Mouse (Mus musculus): ENCODE measurements around the gene Cpn2. TPM values are rescaled to one million over a fixed set of nuclear protein-coding genes. Genes with fewer than 3 reads are reported as not detected.
A peak's percentile ranks its signal among the peaks of the same experiment; 100 is the strongest.

Gene Cpn2
- total and polyA plus RNA-seq, 3 experiments: not detected

DNA sequence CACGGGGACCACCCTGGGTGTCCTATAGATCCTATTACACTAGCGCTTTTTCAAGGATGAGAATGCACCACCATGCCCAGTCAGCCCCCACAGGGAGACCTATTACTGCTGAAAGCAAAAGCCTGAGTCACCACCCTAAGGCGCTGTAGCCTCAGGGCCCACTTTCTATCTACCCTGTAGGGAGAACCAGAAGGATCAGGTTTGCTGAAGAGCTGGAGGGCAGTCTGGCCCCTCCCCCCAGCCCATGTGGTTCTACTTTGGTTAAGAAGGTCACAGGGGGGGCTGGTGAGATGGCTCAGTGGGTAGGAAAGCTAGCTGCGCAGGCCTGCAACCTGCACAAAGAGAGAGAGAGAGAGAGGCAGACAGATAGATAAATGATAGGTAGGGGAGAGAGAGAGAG, 18.4 kb upstream of the Cpn2 start:
- dilution Hi-C loops (cut with MboI; ENCODE audit: extremely low pct_ligation_motif_present, extremely low pct_unique_long_range_greater_than_20kb, low sequenced_read_pairs): no loop called here
- Histone ChIP-seq H3K36me3 (replicated peaks in 1 of 2; ENCODE audit: control insufficient read depth in 1 of 2, insufficient read depth in 1 of 2, low read length in 1 of 2) (no peaks in the 10 kb centered on the region), H3K4me1 (ENCODE audit: control insufficient read depth in 1 of 2, insufficient read depth in 2 of 2) (peaks cover 0 to 16% of the 10 kb centered on the region in 2 experiments; a peak in 2 of 4 replicates), H3K27me3 (replicated peaks) (peaks cover 24% of the 10 kb centered on the region), H3K9me3 (replicated peaks; ENCODE audit: low read length) (no peaks in the 10 kb centered on the region), H3K27ac (ENCODE audit: insufficient read depth, low read depth) (no peak overlapping the region), H3K79me2 (replicated peaks; ENCODE audit: control insufficient read depth, extremely low read depth, insufficient read depth, poor library complexity, severe bottlenecking) (no peaks in the 10 kb centered on the region), H3K4me3 (replicated peaks in 1 of 3; ENCODE audit: low read depth in 2 of 3, low read length in 2 of 3, poor library complexity in 1 of 3) (no peak overlapping the region), H3K4me2 (ENCODE audit: insufficient read depth, low read depth, poor library complexity, severe bottlenecking) (no peak overlapping the region), H3K9ac (ENCODE audit: insufficient read depth, low read depth) (no peak overlapping the region)
- TF ChIP-seq HCFC1 (IDR thresholded peaks at IDR 0.05; ENCODE audit: low read depth, low read length): no peak
- TF ChIP-seq TCF12 (IDR thresholded peaks at IDR 0.05; ENCODE audit: low read depth, low read length): no peak
- TF ChIP-seq MEF2A (IDR thresholded peaks at IDR 0.05; ENCODE audit: borderline replicate concordance, low read depth, low read length): no peak
- no peak for TF ChIP-seq RCOR1 (conservative IDR thresholded peaks at IDR 0.05; ENCODE audit: low read depth, low read length)
- TF ChIP-seq BHLHE40 (IDR thresholded peaks at IDR 0.05; ENCODE audit: low read depth, low read length): no peak
- TF ChIP-seq ZC3H11A (IDR thresholded peaks at IDR 0.05; ENCODE audit: low read depth, low read length): no peak
- no peak for TF ChIP-seq MYC (IDR thresholded peaks at IDR 0.05; ENCODE audit: low read depth, low read length)
- TF ChIP-seq ELF1 (IDR thresholded peaks at IDR 0.05; ENCODE audit: low read depth, low read length): no peak
- no peak for TF ChIP-seq USF1 (IDR thresholded peaks at IDR 0.05; ENCODE audit: low read depth, low read length)
- TF ChIP-seq UBTF (IDR thresholded peaks at IDR 0.05; ENCODE audit: low read depth, low read length): no peak
- no peak for TF ChIP-seq GABPA (IDR thresholded peaks at IDR 0.05; ENCODE audit: insufficient replicate concordance, low read depth, low read length)
- TF ChIP-seq JUN (IDR thresholded peaks at IDR 0.05; ENCODE audit: insufficient read depth, low read depth, low read length): no peak
- TF ChIP-seq ZKSCAN1 (IDR thresholded peaks at IDR 0.05; ENCODE audit: borderline replicate concordance, low read depth, low read length): no peak
- no peak for TF ChIP-seq RAD21 (IDR thresholded peaks at IDR 0.05; ENCODE audit: low read depth, low read length)
- no peak for TF ChIP-seq MAZ (IDR thresholded peaks at IDR 0.05; ENCODE audit: low read depth, low read length)
- TF ChIP-seq USF2 (conservative IDR thresholded peaks at IDR 0.05; ENCODE audit: low read depth, low read length): no peak
- no peak for TF ChIP-seq SMC3 (IDR thresholded peaks at IDR 0.05; ENCODE audit: low read depth, low read length)
- TF ChIP-seq POLR2A (IDR thresholded peaks at IDR 0.05; ENCODE audit: low read depth, low read length): no peak
- no peak for TF ChIP-seq MAFK (IDR thresholded peaks at IDR 0.05; ENCODE audit: insufficient replicate concordance, low read length)
- in situ Hi-C loops (cut with MboI; ENCODE audit: low pct_ligation_motif_present, low pct_unique_long_range_greater_than_20kb, low sequenced_read_pairs): no loop called here
- no peak for DNase-seq (ENCODE audit: extremely low read depth)

DNA sequence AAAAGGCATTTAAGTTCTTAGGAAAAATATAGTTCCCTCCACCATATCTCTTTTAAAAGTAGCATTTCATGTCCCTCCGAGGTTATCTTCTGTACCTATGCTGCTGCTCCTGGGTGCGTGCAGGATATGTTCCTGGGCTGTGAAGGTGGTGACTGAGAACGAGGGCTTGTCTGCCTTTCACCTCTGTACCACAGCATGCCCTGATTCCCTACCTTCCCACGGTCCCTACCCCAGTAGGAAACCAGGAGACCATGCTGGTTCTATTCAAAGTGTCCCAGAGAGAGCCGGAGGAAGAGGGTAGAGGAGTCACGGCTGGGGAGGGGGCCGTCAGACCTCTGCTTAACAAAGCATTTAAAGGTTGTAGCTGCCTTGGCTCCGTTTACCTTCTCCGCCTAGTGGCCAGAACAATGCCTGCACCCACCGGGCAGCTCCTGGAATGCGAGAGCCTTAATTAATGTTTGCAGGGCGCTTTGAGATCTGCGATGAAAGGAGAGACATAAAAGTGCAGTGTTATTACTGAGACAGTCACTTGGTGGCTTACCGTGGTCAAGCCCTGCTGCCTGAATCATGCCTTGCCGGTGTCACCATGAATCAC, 16.5 kb upstream of the Cpn2 start:
- TF ChIP-seq TBP (conservative IDR thresholded peaks at IDR 0.05; ENCODE audit: low read depth, low read length): no peak
- no peak for TF ChIP-seq ETS1 (conservative IDR thresholded peaks at IDR 0.05; ENCODE audit: low read depth, low read length)
- TF ChIP-seq USF2 (conservative IDR thresholded peaks at IDR 0.05; ENCODE audit: low read depth, low read length): no peak
- TF ChIP-seq GABPA (IDR thresholded peaks at IDR 0.05; ENCODE audit: insufficient replicate concordance, low read depth, low read length): no peak
- TF ChIP-seq JUN (IDR thresholded peaks at IDR 0.05; ENCODE audit: insufficient read depth, low read depth, low read length): no peak
- TF ChIP-seq CHD1 (IDR thresholded peaks at IDR 0.05; ENCODE audit: low read depth, low read length): no peak
- TF ChIP-seq NELFE (IDR thresholded peaks at IDR 0.05; ENCODE audit: low read depth, low read length): no peak
- TF ChIP-seq SMC3 (IDR thresholded peaks at IDR 0.05; ENCODE audit: low read depth, low read length): peak; percentile 64
- no peak for TF ChIP-seq MYC (IDR thresholded peaks at IDR 0.05; ENCODE audit: low read depth, low read length)
- no peak for TF ChIP-seq SIN3A (IDR thresholded peaks at IDR 0.05; ENCODE audit: low read length)
- no peak for TF ChIP-seq ZKSCAN1 (IDR thresholded peaks at IDR 0.05; ENCODE audit: borderline replicate concordance, low read depth, low read length)
- TF ChIP-seq CTCF (conservative IDR thresholded peaks at IDR 0.05 in 1 of 2, IDR thresholded peaks at IDR 0.05 in 1 of 2; ENCODE audit: low read depth in 2 of 2, low read length in 2 of 2): peak; percentile 82 to 92
- TF ChIP-seq PAX5 (IDR thresholded peaks at IDR 0.05; ENCODE audit: low read length): no peak
- peak; percentile 31 for TF ChIP-seq RAD21 (IDR thresholded peaks at IDR 0.05; ENCODE audit: low read depth, low read length)
- Histone ChIP-seq H3K9me3 (replicated peaks; ENCODE audit: low read length) (no peaks in the 10 kb centered on the region), H3K27me3 (replicated peaks) (peaks cover 22% of the 10 kb centered on the region), H3K36me3 (replicated peaks in 1 of 2; ENCODE audit: control insufficient read depth in 1 of 2, insufficient read depth in 1 of 2, low read length in 1 of 2) (no peaks in the 10 kb centered on the region), H3K4me1 (ENCODE audit: control insufficient read depth in 1 of 2, insufficient read depth in 2 of 2) (peaks cover 4 to 30% of the 10 kb centered on the region in 2 experiments; a peak in 2 of 4 replicates), H3K27ac (ENCODE audit: insufficient read depth, low read depth) (no peak overlapping the region), H3K79me2 (replicated peaks; ENCODE audit: control insufficient read depth, extremely low read depth, insufficient read depth, poor library complexity, severe bottlenecking) (no peaks in the 10 kb centered on the region), H3K4me2 (ENCODE audit: insufficient read depth, low read depth, poor library complexity, severe bottlenecking) (peak overlapping the region; percentile 88), H3K4me3 (replicated peaks in 1 of 3; ENCODE audit: low read depth in 2 of 3, low read length in 2 of 3, poor library complexity in 1 of 3) (no peak overlapping the region), H3K9ac (ENCODE audit: insufficient read depth, low read depth) (no peak overlapping the region)
- in situ Hi-C loops (cut with MboI; ENCODE audit: low pct_ligation_motif_present, low pct_unique_long_range_greater_than_20kb, low sequenced_read_pairs) (no loop called here), dilution Hi-C loops (cut with MboI; ENCODE audit: extremely low pct_ligation_motif_present, extremely low pct_unique_long_range_greater_than_20kb, low sequenced_read_pairs) (no loop called here)
- DNase-seq (ENCODE audit: extremely low read depth): peak; percentile 44
